8 mouse cellular contexts compared by ENCODE assay signal in the genomic region with DNA sequence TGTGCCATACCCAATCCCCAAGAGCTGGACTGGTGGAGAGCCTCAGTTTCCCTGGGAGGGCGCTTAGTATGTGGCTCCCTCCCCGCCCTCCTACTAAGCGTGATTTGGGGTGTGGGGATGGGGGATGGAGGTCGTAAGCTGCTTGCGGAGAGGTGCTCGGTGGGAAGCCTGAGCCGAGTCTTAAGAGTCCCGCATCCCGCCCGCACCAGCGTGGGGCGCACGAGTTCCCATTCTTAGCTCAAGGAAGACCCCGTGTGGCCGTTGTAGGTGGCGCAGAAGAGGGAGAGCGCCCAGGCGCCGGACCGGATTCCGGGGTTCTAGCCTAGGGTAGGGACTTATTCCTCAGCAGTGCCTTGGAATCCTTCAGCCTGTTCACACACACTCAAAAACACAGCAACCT. TPM values are rescaled to one million over a fixed set of nuclear protein-coding genes. Genes with fewer than 3 reads are reported as not detected.
DNase-seq lines count a peak whose midpoint lies in the region; ATAC-seq and TF ChIP-seq lines count a peak whose summit lies in the region.

No protein-coding gene starts in this region.

- peak overlapping the region; percentile 55 for H3K9ac ChIP-seq in embryonic facial prominence, embryonic 13.5 days
- no peak overlapping the region for H3K9ac ChIP-seq in heart, postnatal 0 days (replicated peaks; ENCODE audit: low read depth, low read length)

- H3K36me3 ChIP-seq in embryonic facial prominence, embryonic 13.5 days = no peaks in the 10 kb centered on the region
- H3K36me3 ChIP-seq in heart, postnatal 0 days (replicated peaks; ENCODE audit: control insufficient read depth, insufficient read depth, low read length) = no peaks in the 10 kb centered on the region
- no peaks in the 10 kb centered on the region for H3K36me3 ChIP-seq in megakaryocyte, embryonic 14.5 days (replicated peaks; ENCODE audit: low read length)

- H3K9me3 ChIP-seq in embryonic facial prominence, embryonic 13.5 days = no peaks in the 10 kb centered on the region
- H3K9me3 ChIP-seq in heart, postnatal 0 days (replicated peaks; ENCODE audit: control insufficient read depth, low read length) = no peaks in the 10 kb centered on the region
- H3K9me3 ChIP-seq in megakaryocyte, embryonic 14.5 days = no peaks in the 10 kb centered on the region

- H3K4me2 ChIP-seq in embryonic facial prominence, embryonic 13.5 days = peak overlapping the region; percentile 64
- H3K4me2 ChIP-seq in heart, postnatal 0 days (ENCODE audit: low read depth, low read length) = peak overlapping the region; percentile 67

- H3K27ac ChIP-seq in cerebellum, adult 2 months (ENCODE audit: insufficient read depth, low read length) = no peak overlapping the region
- H3K27ac ChIP-seq in embryonic facial prominence, embryonic 13.5 days = no peak overlapping the region
- H3K27ac ChIP-seq in heart, postnatal 0 days (ENCODE audit: low read depth) = no peak overlapping the region

- ATAC-seq in embryonic facial prominence, embryonic 13.5 days (ENCODE audit: insufficient number of reproducible peaks, insufficient read depth, low FRiP score, low TSS enrichment, low read depth) = 0 out of 2 replicates have a peak, but pooled peaks have one; percentile 7
- peak; percentile 49; the same call in 1 of the 2 replicates for ATAC-seq in heart, postnatal 0 days (ENCODE audit: insufficient read depth, low read depth)

- no peaks in the 10 kb centered on the region; the same call in 1 of the 2 replicates for H3K27me3 ChIP-seq in cerebellum, adult 2 months (ENCODE audit: control insufficient read depth, insufficient read depth, low read length)
- peaks cover 66% of the 10 kb centered on the region for H3K27me3 ChIP-seq in embryonic facial prominence, embryonic 13.5 days
- H3K27me3 ChIP-seq in heart, postnatal 0 days (ENCODE audit: control insufficient read depth, insufficient read depth, low read length) = peaks cover 40% of the 10 kb centered on the region
- peaks cover 52% of the 10 kb centered on the region for H3K27me3 ChIP-seq in megakaryocyte, embryonic 14.5 days (replicated peaks)

- TF ChIP-seq EP300 in heart, postnatal 0 days (IDR thresholded peaks at IDR 0.05; ENCODE audit: low read depth) = no peak

- TF ChIP-seq CTCF in cerebellum, adult 2 months (IDR thresholded peaks at IDR 0.05; ENCODE audit: borderline replicate concordance, insufficient read depth, low read depth, low read length) = peak; percentile 41; the same call in 1 of the 2 replicates
- TF ChIP-seq CTCF in heart, postnatal 0 days (IDR thresholded peaks at IDR 0.05; ENCODE audit: low read depth) = peak; percentile 51

- no peak overlapping the region for H3K4me3 ChIP-seq in cerebellum, adult 2 months (replicated peaks; ENCODE audit: insufficient read depth, low read depth, low read length)
- H3K4me3 ChIP-seq in embryonic facial prominence, embryonic 13.5 days = peak overlapping the region; percentile 35
- peak overlapping the region; percentile 37 for H3K4me3 ChIP-seq in heart, postnatal 0 days (ENCODE audit: low read depth, low read length)
- H3K4me3 ChIP-seq in megakaryocyte, embryonic 14.5 days (replicated peaks) = peak overlapping the region; percentile 94

- DNase-seq in cerebellum, adult 2 months = peak; percentile 38 to 57
- no peak for DNase-seq in cerebellum, adult 11-12 months
- peak; percentile 52 for DNase-seq in T-cell, adult 2 months (ENCODE audit: low spot score)
- peak; percentile 42 for DNase-seq in heart, postnatal 0 days (ENCODE audit: low spot score)
- peak; percentile 55 for DNase-seq in layer of hippocampus, postnatal 14 days (ENCODE audit: low spot score in 2 of 2)
- DNase-seq in right cerebral cortex, postnatal 4 days = peak; percentile 70

- WGBS in cerebellum, adult 2 months = 1% methylated on average over 21 of the region's 21 CpGs
- WGBS in embryonic facial prominence, embryonic 13.5 days = under 1% methylated on average over 21 of the region's 21 CpGs
- WGBS in heart, postnatal 0 days = 1% methylated on average over 21 of the region's 21 CpGs

- no peaks in the 10 kb centered on the region for H3K4me1 ChIP-seq in cerebellum, adult 2 months (ENCODE audit: control insufficient read depth, insufficient read depth, low read length)
- H3K4me1 ChIP-seq in embryonic facial prominence, embryonic 13.5 days = peaks cover 19% of the 10 kb centered on the region
- H3K4me1 ChIP-seq in heart, postnatal 0 days (ENCODE audit: control insufficient read depth, insufficient read depth) = peaks cover 6% of the 10 kb centered on the region
- peaks cover 40% of the 10 kb centered on the region for H3K4me1 ChIP-seq in megakaryocyte, embryonic 14.5 days

- no peak for TF ChIP-seq POLR2A in cerebellum, adult 2 months (IDR thresholded peaks at IDR 0.05; ENCODE audit: borderline replicate concordance, insufficient read depth, low read length)

RNA-seq across cellular contexts. Expression of gene Smug1, which starts 16.2 kb away (rescaled TPM):
- 17.8 and 20.1 TPM in 2 replicates for polyA plus RNA-seq in cerebellum, adult 2 months (2012; rRNA removed)
- polyA plus RNA-seq in embryonic facial prominence, embryonic 13.5 days (2015; fragmentation: Nextera tagmentation; extraction: Ambion mirVana) = 16.1 and 16.4 TPM in 2 replicates
- total RNA-seq in heart, postnatal 0 days (2014; rRNA removed; ENCODE audit: low replicate concordance) = 15.7 and 18.2 TPM in 2 replicates
- polyA plus RNA-seq in heart, postnatal 0 days (2015; fragmentation: Nextera tagmentation; extraction: Ambion mirVana) = 10.0 and 10.1 TPM in 2 replicates
- 10 to 100 TPM; 14.5 to 15.4 TPM for total RNA-seq in layer of hippocampus, postnatal 14 days (2021)
- polyA plus RNA-seq in megakaryocyte, embryonic 14.5 days (2012; ENCODE audit: insufficient read depth, low replicate concordance) = 0.73 and 2.1 TPM in 2 replicates

RNA-seq across cellular contexts. Expression of gene Cbx5, which starts 56.5 kb away (rescaled TPM):
- 49.4 and 52.7 TPM in 2 replicates for polyA plus RNA-seq in cerebellum, adult 2 months (2012; rRNA removed)
- 137 and 142 TPM in 2 replicates for polyA plus RNA-seq in embryonic facial prominence, embryonic 13.5 days (2015; fragmentation: Nextera tagmentation; extraction: Ambion mirVana)
- total RNA-seq in heart, postnatal 0 days (2014; rRNA removed; ENCODE audit: low replicate concordance) = 54.1 and 81.6 TPM in 2 replicates
- 41.5 and 42.1 TPM in 2 replicates for polyA plus RNA-seq in heart, postnatal 0 days (2015; fragmentation: Nextera tagmentation; extraction: Ambion mirVana)
- 100 to 1,000 TPM; 155 to 158 TPM for total RNA-seq in layer of hippocampus, postnatal 14 days (2021)
- 0.77 and 1.5 TPM in 2 replicates for polyA plus RNA-seq in megakaryocyte, embryonic 14.5 days (2012; ENCODE audit: insufficient read depth, low replicate concordance)

RNA-seq across cellular contexts. Expression of gene Hnrnpa1, which starts 57.1 kb away (rescaled TPM):
- 318 and 320 TPM in 2 replicates for polyA plus RNA-seq in cerebellum, adult 2 months (2012; rRNA removed)
- polyA plus RNA-seq in embryonic facial prominence, embryonic 13.5 days (2015; fragmentation: Nextera tagmentation; extraction: Ambion mirVana) = 1,090 and 1,133 TPM in 2 replicates
- 37.0 and 88.5 TPM in 2 replicates for total RNA-seq in heart, postnatal 0 days (2014; rRNA removed; ENCODE audit: low replicate concordance)
- 260 and 284 TPM in 2 replicates for polyA plus RNA-seq in heart, postnatal 0 days (2015; fragmentation: Nextera tagmentation; extraction: Ambion mirVana)
- 100 to 1,000 TPM; 297 to 307 TPM for total RNA-seq in layer of hippocampus, postnatal 14 days (2021)
- 12.1 and 56.4 TPM in 2 replicates for polyA plus RNA-seq in megakaryocyte, embryonic 14.5 days (2012; ENCODE audit: insufficient read depth, low replicate concordance)

Comparison
In these comparisons a context has a peak if more than half of its experiments do, and no peak if none do; other contexts are left out.
1. RNA of gene Cbx5, which starts 56.5 kb away (polyA plus RNA-seq): 137 to 142 TPM in embryonic facial prominence, embryonic 13.5 days, 49.4 to 52.7 TPM in cerebellum, adult 2 months and 41.5 to 42.1 TPM in heart, postnatal 0 days; 0.77 to 1.5 TPM in megakaryocyte, embryonic 14.5 days; every median in the first group is over 10 times any median in the second.